24 mouse cellular contexts compared by ENCODE assay signal in genomic region chr16:85767341-85767740, GRCm38 (mm10).
"Had no signal": no experiment of that assay in that cellular context is flagged by ENCODE, and none has a peak within 500 bp of the region (broad histone marks: within the 10 kb centered on the region; RNA-seq: fewer than 3 reads in every experiment).

No protein-coding gene starts in this region.

- H3K4me2 ChIP-seq: heart, embryonic 11.5 days; heart, embryonic 13.5 days; heart, embryonic 15.5 days; hindbrain, embryonic 14.5 days; kidney, embryonic 15.5 days; limb, embryonic 12.5 days; liver, embryonic 11.5 days had no signal

- H3K9me3 ChIP-seq: heart, embryonic 13.5 days; heart, embryonic 15.5 days; kidney, embryonic 15.5 days; limb, embryonic 10.5 days; limb, embryonic 12.5 days had no signal

- H3K27me3 ChIP-seq: heart, embryonic 13.5 days; heart, embryonic 15.5 days; kidney, embryonic 15.5 days; limb, embryonic 12.5 days had no signal

- DNase-seq: gastrocnemius, postnatal 14 days; gastrocnemius, postnatal 36 days; heart, adult 2 months; heart, postnatal 14 days; heart, postnatal 36 days; kidney, adult 11 months; kidney, adult 2 months; kidney, adult 9 months; kidney, postnatal 14 days; kidney, postnatal 36 days; layer of hippocampus, adult 9-11 months; layer of hippocampus, postnatal 36 days; liver had no signal

- ATAC-seq: hindbrain, embryonic 16.5 days; intestine, embryonic 16.5 days had no signal

- H3K4me3 ChIP-seq: heart, adult 2 months; heart, embryonic 13.5 days; heart, embryonic 15.5 days; kidney, embryonic 15.5 days; limb, embryonic 10.5 days; limb, embryonic 12.5 days had no signal

- H3K36me3 ChIP-seq: heart, embryonic 13.5 days; heart, embryonic 15.5 days; kidney, embryonic 15.5 days; limb, embryonic 10.5 days; limb, embryonic 12.5 days had no signal

- H3K9ac ChIP-seq: heart, embryonic 13.5 days; heart, embryonic 15.5 days; hindbrain, embryonic 14.5 days; kidney, embryonic 15.5 days; limb, embryonic 12.5 days had no signal

- H3K27ac ChIP-seq: heart, adult 2 months; heart, embryonic 13.5 days; heart, embryonic 15.5 days; hindbrain, embryonic 14.5 days; kidney, embryonic 15.5 days; kidney, postnatal 0 days; limb, embryonic 10.5 days; limb, embryonic 12.5 days had no signal
